Mouse (Mus musculus): Measurements from ENCODE around the gene Mgat4c.
"Not testable (repeated sequence)": the region's sequence is repeated elsewhere in the genome, so short reads cannot be mapped to it uniquely, and the experiment has no call there.

Mgat4c gene

GRCm38 (mm10) chr10:102127340-102127739, 446.1 kb downstream of the Mgat4c start:
- DNase-seq (ENCODE audit: low read depth in 1 of 2, low spot score in 2 of 2), result no peak

DNA sequence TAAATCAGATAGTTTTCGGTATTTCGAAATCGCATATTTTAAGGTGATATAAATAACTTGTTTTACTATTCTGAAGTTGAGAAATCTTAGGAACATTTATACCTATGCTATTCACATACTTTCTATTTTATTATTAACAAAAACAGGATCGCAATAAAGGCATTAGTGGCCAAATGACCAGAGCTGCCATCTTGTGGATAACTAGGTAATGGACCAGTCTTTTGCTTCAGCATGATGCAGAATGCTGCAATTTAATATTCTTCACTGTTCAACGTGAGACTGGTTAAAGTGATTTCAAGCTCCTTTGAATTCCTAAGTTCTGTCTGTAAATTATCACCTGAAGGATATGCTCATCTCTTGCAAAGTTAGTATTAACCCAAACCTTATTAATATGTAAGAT, 473.6 kb downstream of the Mgat4c start:
- DNase-seq (ENCODE audit: low read depth in 1 of 2, low spot score in 2 of 2), result no peak

DNA sequence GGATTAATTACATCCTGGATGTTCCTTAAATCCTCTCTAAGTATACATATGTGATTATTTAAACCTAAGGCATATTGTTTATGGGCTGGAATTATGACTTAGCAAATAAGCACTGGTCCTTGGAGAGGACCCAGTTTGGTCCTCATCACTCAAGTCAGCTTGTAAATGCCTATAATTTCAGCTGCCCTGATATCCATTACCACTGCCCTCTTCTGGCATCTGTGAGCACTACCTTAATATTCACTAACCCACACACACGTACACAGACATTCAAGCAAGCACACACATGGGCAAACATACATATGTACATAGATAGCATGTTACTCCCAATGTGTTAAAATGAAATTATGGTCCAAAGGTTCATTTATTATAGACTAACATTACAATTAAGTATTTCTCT, 474.6 kb downstream of the Mgat4c start:
- DNase-seq (ENCODE audit: low read depth in 1 of 2, low spot score in 2 of 2), result no peak

GRCm38 (mm10) chr10:102158809-102159208, 477.5 kb downstream of the Mgat4c start:
- DNase-seq (ENCODE audit: low read depth in 1 of 2, low spot score in 2 of 2), result no peak

GRCm38 (mm10) chr10:102184726-102185125, 503.4 kb downstream of the Mgat4c start:
- DNase-seq (ENCODE audit: low read depth in 1 of 2, low spot score in 2 of 2), result no peak

DNA sequence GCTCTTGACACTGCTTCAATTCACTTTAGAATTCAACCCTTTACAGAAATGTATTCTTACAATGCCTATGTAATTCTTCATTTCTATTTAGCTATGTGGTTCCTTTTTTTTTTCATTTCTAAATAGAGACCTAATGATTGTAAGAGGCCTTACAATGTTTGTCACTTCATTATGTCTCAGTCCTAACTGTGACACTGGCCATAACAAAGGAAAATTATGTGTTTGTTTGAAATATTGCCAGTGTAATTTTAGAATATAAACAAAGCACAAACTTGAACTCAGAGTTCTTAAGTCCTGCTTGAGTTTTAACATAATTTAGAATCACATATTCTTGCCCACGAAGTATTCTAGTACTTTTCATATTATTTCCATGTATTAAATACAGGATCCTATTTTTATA, 510.4 kb downstream of the Mgat4c start:
- no peak for DNase-seq (ENCODE audit: low read depth in 1 of 2, low spot score in 2 of 2)

DNA sequence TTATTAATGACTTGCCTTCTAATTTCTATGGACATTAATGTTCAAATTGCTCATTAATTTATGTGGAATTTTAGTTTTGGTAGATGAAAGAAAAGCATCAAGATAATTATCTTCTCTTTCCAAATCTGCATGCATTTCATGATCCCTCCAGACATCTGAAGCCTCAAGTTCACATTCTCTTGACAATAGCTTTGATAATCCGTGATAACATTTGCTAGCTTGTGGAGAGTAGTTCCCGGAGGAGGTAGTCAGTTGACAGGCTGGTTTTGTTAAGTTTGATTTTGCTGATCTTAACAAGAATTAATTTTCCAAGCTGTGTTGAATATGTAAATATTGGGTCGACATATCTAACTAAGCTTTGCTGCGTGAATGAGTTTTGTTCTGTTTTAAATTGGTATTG, 515.6 kb downstream of the Mgat4c start:
- DNase-seq (ENCODE audit: low read depth in 1 of 2, low spot score in 2 of 2), result no peak

- no peak for DNase-seq (ENCODE audit: low read depth in 1 of 2, low spot score in 2 of 2)
Measured at GRCm38 (mm10) chr10:102238558-102239211, 557.4 kb downstream of the Mgat4c start.

GRCm38 (mm10) chr10:102243897-102244296, 562.6 kb downstream of the Mgat4c start:
- no peak for DNase-seq (ENCODE audit: low read depth in 1 of 2, low spot score in 2 of 2)

DNA sequence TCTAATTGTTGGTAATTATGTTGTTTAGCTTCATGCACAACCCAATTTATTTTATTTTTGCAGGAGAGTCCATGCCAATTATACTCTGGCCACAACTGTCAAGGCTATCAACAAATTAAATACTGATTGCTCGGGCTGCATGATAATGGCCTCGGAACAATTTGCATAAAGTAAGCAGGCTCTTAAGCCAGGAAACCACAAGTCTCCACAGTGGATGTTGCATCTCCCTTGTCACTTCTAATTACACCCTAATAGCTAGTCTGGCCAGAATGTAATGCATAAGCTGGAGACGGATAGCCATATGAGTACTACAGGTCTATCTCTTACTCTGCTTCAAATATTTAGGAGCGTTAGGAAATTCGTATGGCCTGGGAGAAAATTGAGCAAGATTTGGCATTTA, 563.3 kb downstream of the Mgat4c start:
- DNase-seq (ENCODE audit: low read depth in 1 of 2, low spot score in 2 of 2), result no peak

DNA sequence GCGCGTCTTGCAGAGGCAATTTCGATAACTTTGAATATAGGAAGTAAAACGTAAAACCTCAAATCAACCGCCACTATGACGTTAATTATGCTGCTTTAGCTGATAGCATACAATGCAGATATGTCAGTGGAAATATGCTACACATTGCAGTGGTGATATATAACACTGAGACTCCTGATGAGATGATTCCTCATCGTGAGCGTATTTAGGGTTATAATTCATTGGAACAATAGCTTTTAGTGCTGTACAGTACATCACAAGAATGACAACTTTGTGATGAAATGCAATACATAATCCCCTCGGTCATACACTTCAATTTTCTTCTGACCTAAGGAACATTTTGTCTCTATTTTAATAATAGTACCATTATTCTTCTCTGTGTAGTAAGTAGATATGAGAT, 564.0 kb downstream of the Mgat4c start:
- DNase-seq (ENCODE audit: low read depth in 1 of 2, low spot score in 2 of 2), result no peak

- no peak for DNase-seq (ENCODE audit: low read depth in 1 of 2, low spot score in 2 of 2)
Measured at GRCm38 (mm10) chr10:102308892-102309479, 627.7 kb downstream of the Mgat4c start.

- DNase-seq (ENCODE audit: low read depth in 1 of 2, low spot score in 2 of 2), result no peak
Measured at GRCm38 (mm10) chr10:102365685-102366381, 684.5 kb downstream of the Mgat4c start.

- DNase-seq (ENCODE audit: low read depth in 1 of 2, low spot score in 2 of 2), result no peak
Measured at GRCm38 (mm10) chr10:102370576-102370975, 689.3 kb downstream of the Mgat4c start.

DNA sequence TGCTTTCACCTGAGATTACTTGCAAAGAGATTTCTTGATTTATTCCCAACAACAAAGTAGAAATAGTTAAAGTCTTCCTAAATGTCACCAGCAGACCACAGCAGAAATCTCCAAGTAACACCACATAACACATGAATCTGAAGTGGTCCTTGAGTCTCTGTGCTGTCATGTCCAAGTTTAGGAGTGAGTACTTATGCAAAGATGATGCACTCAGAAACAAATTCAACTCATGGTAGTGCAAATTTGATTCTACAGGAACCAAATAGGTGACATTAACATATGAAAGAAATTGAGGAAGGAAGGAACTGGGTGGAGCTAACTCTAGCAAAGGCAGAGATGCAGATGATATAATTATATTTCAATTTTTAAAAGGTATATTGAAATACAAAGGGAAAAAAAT, 690.8 kb downstream of the Mgat4c start:
- DNase-seq (ENCODE audit: low read depth in 1 of 2, low spot score in 2 of 2), result no peak

DNA sequence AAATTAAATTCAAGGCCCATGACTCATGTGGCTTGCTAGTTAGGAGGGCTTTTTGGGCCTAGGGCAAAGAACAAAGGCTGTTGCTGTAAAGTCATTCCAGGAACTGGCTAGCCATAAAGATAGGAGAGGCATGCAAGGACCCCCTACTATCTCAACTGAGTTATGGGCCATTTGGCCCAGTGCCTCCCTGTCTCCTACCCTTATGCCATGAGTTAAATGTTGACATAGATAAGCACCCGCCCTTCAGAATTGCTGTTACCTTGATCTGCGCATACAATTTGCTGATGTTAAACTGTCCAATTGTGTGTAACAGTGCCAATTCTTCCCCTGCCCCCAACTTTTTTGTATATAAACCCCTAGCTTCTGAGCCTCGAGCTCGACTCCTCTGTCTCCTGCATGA, 692.8 kb downstream of the Mgat4c start:
- no peak for DNase-seq (ENCODE audit: low read depth in 1 of 2, low spot score in 2 of 2)

DNA sequence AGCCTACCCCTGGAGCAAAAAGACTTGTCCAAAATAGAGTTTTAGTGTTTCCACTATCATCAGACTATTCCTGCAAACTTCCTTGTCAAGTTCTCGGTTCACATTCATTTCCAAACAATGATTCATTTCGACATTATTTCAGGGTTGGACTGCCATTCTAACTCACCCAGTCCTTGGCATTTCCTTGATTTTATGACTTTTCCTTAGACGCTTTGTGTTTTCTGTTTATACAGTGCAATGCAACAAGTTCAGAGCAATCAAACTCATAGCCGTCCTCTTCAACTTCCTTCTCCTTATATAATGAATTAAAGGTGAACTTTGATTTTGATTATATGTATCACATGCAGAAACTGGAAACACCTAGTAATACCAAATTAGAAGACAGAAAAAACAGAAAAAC, 696.1 kb downstream of the Mgat4c start:
- no peak for DNase-seq (ENCODE audit: low read depth in 1 of 2, low spot score in 2 of 2)

DNA sequence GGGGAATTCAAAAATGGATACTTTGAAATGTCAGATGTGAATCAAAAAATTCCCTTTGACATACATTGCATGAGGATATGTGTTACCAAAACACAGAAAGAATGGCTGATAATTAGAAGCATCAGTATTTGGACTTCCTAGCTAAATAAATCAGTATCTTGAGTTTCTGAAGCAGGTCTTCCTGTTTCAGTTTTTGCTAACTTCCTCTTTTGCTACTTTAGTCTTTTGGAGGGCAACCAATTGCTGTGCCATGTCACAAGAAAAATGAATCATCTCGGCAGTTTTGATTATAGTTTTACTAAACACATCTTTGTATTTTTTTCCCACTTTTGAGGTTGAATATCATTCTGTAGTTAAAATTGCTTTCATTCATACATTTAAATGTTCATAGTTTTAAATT, 707.9 kb downstream of the Mgat4c start:
- DNase-seq (ENCODE audit: low read depth in 1 of 2, low spot score in 2 of 2), result no peak

GRCm38 (mm10) chr10:102417654-102418272, 736.5 kb downstream of the Mgat4c start:
- DNase-seq (ENCODE audit: low read depth in 1 of 2, low spot score in 2 of 2), result no peak

DNA sequence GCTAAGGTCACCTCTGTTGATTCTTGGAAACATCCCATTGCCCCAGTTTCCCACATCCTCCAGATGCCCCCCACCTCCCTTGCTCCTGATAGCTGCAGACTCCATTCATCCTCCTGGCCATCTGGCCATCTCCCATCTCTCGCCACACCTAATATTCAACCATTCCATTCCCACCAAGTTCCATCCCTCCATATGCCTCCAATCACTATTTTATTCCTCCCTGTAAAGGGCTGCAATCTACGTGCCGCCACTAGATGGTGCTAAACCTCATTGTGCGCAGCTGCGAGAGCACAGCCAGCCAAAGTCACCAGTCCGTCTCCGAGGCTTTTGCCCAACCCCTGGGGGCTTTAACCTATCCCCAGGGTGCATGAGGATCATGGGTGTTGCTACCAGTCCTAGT, 753.8 kb downstream of the Mgat4c start:
- not testable (repeated sequence) for DNase-seq (ENCODE audit: low read depth in 1 of 2, low spot score in 2 of 2)

DNA sequence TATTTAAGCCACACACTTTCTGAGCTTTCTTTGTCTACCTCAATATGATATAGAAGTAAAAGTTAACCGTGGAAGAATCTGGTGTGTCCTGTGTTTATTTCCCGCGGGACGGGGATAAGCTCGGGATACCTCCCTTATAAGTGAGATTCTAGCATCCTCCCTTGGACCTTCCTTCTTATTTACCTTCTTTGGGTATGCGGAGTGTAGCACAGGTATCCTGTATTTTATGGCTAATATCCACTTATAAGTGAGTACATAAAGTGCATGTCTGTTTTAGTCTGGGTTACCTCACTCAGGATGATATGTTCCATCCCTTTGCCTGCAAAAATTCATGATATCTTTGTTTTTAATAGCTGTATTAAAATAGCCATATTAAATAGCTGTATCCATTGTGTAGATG, 754.2 kb downstream of the Mgat4c start:
- DNase-seq (ENCODE audit: low read depth in 1 of 2, low spot score in 2 of 2), result not testable (repeated sequence)

All from monocyte, adult 2 months (primary cell).